Mouse (Mus musculus) bone marrow, adult 2 months (tissue): ENCODE results near the gene Cd3e. TPM values are rescaled to one million over a fixed set of nuclear protein-coding genes. Genes with fewer than 3 reads are reported as not detected.
A peak's percentile ranks its signal among the peaks of the same experiment; 100 is the strongest.

Experiments
- H3K27ac ChIP-seq: fragments of 200-500 bp; 2 replicates; pipeline ENCODE4 v1.5.1; 2012; ENCODE audit warnings: low read depth, mild to moderate bottlenecking, control low read depth, inconsistent platforms, low read length; ENCODE audit not compliant: control insufficient read depth, poor library complexity, insufficient read depth
- H3K4me1 ChIP-seq: fragments of 200-500 bp; 2 replicates; pipeline ENCODE4 v1.6.1; 2011; ENCODE audit warnings: low read length; ENCODE audit not compliant: control insufficient read depth, insufficient read depth
- H3K4me3 ChIP-seq: fragments of 200-500 bp; replicated peaks from 2 replicates; pipeline ENCODE3; 2011; ENCODE audit warnings: mild to moderate bottlenecking, low read depth, low read length, control low read depth; ENCODE audit not compliant: control insufficient read depth
- CTCF ChIP-seq: fragments of 200-500 bp; IDR thresholded peaks from 2 replicates; pipeline ENCODE4 v1.5.1; 2011; ENCODE audit warnings: low read length, control low read depth; ENCODE audit not compliant: control insufficient read depth, insufficient read depth
- POLR2A ChIP-seq: fragments of 200-500 bp; IDR thresholded peaks from 2 replicates; pipeline ENCODE4 v1.6.1; 2011; ENCODE audit warnings: low read depth, mild to moderate bottlenecking, control low read depth, low read length, borderline replicate concordance; ENCODE audit not compliant: control insufficient read depth
- WGBS: fragments of 180-500 bp; shearing (Covaris S2); methylation state at CpG from one replicate; pipeline ENCODE4 v1.1.7; 2018; 5-methylcytosine and 5-hydroxymethylcytosine counted together
- polyA plus RNA-seq: library from polyadenylated mRNA; stranded (reverse); fragments of >200 nt; gene quantifications from 2 replicates; pipeline ENCODE4 v1.2.4, GENCODE M21; 2011; ENCODE audit warnings: low replicate concordance; ENCODE audit not compliant: missing spikeins, insufficient read depth, insufficient read length

Cd3e gene
- polyA plus RNA-seq = 1.8 and 4.8 TPM in 2 replicates

DNA sequence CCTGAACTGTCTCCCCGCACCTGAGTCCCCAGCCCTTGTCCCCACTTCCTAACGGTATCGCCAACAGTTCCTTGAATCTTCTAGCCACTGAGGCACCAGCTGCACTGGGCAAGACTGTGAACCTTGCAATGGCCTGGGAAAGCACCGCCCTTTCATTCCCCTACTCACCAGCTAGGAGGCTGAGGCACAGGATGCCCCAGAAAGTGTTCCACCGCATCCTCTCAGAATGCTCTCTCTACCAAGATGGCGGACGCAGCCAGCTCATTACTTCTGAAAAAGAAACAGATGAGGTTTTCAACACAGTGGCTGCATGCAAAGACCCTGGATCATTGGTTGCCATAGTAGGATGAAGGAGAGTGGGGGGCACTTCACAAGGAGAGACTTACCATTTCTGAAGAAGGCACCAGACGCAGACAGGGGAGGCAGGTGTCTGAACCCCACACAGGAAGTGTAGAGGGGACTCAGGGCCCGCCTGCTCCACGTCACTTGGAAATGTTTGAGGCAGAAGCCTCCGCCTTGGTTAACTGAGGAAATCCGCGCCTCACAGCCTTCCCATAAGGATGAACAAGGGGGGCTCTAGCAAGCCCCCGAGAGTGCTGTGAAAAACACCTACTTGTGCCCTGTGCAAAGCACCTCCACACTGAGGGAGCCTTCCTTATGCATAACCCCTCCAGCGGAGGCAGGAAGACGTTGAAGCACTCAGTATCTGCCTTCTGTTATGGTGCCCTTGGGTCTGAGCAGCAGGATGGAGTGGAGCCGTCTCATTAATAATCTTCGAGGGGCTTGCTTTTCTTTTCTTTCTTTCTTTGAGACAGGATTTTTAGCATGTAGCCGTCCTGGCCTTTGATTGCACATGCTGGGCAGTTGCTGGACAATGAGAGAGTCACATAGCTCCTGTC, at the start of gene Cd3e:
TSS of gene Cd3e (minus strand) at position 448 of the 899 bp plus-strand sequence.
- TF ChIP-seq POLR2A = no peak
- TF ChIP-seq CTCF = no peak
- peak within 1 kb of the TSS; percentile 24 for H3K27ac ChIP-seq
- no peaks in the 10 kb centered on the region for H3K4me1 ChIP-seq
- H3K4me3 ChIP-seq = peak within 1 kb of the TSS; percentile 10
- 80% methylated on average over 19 of the region's 19 CpGs for WGBS

DNA sequence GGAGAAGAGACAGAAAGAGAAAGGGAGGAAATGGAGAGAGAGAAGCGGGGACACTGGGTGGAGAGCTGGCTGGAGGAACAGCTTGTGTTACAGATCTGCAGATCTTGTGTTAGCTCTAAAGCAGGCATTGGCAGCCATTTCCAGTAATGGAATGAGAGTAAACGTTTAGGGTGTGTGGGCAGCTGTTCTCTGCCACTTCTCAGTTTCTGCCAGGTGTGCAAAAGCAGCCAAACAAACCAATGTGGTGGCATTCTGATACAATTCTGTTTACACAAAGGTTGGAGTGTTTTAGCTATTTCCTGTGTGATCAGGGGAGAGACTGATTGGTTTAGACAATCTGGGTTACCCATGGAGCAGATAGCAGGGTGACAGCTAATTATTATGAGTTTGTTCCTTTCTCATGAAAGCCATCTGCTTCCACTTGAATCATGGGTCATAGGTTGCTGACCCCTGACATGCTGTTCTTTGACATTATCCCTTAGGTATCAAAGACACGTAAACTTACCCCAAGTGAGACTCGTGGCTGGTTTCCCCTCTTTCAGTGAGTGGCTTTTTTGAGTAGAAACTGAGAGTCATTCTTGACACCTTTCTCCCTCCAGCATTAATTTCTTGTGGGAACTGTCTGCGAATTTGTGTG, 49.0 kb upstream of the Cd3e start:
- Histone ChIP-seq H3K4me1 (peaks cover 4% of the 10 kb centered on the region), H3K4me3 (no peak overlapping the region), H3K27ac (no peak overlapping the region)
- WGBS = 43% methylated on average over 5 of the region's 5 CpGs
- no peak for TF ChIP-seq CTCF
- no peak for TF ChIP-seq POLR2A

DNA sequence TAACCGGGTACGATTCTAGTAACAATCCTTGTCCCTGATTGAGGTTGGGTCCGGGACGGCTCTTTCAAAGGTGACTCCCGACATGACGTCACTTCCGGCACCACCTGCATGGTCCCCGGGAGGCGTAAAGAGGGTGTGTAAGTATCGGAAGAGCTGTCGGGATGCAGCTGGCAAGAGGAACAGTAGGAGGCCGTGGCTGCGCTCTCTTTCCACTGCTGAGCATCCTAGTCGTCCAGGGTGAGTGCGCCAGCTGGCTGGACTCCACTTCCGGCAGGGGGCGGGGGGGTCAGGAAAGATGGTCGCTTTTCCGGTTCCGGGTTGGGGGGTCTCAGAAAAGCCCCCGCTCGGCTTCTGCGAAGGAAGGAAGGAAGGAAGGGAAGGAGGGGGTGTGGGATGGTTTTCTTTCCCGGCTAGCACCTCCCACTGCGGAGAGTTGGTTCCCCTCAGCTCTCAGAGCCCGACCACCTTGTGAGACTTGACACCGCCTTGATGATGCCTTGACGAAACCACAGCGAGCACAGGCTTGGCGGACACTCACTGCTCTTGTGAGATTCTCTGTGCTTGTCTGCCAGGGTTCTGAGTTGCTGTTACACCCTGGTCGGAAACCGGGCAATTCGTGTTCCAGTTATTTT, 45.8 kb upstream of the Cd3e start, which contains the start of gene Mpzl3:
TSS of gene Mpzl3 (plus strand) at position 105 of the 632 bp plus-strand sequence.
- Histone ChIP-seq H3K4me1 (no peaks in the 10 kb centered on the region; the same call in 1 of the 2 replicates), H3K27ac (peak within 1 kb of the TSS; percentile 62), H3K4me3 (peak within 1 kb of the TSS; percentile 68)
- WGBS = 1% methylated on average over 33 of the region's 33 CpGs
- TF ChIP-seq CTCF = no peak; the same call in 1 of the 2 replicates
- 0 out of 2 replicates have a peak, but pooled peaks have one; percentile 18 for TF ChIP-seq POLR2A

DNA sequence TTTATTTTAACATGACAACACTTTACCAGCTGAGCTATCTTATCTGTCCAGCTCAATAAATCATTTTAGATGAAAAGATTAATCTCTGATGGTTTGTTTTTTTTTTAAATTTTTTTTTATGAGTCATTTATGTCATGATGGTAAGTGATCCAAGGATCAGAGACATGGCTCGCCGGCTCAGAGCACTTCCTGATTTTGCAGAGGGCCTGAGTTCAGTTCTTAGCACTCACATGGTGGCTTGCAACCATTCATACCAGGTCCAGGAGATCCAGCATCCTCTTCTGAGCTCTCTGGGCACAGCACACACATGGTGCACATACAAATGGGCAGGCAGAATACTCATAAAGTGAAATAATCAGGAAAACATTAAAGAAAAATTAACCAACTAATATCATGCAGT, 40.9 kb upstream of the Cd3e start:
- 70% methylated on average over 2 of the region's 2 CpGs for WGBS
- Histone ChIP-seq H3K4me3 (no peak overlapping the region), H3K4me1 (no peaks in the 10 kb centered on the region; the same call in 1 of the 2 replicates), H3K27ac (no peak overlapping the region)
- TF ChIP-seq POLR2A (no peak), CTCF (no peak)

DNA sequence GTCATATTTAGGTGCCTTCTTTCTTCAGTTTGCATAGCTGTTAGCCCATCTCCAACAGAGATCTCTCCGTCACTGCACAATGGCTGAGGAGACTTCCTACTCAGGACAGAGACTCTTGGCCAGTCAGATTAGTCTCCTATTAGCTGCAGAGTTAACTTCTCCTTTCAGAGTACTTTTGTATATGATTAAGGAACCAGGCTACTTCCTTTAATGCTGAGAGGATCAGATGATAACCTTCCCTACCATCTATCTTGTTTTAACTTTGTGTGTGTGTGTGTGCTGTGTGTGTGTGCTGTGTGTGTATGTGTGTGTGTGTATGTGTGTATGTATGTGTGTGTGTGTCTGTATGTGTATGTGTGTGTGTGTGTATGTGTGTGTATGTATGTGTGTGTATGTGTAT, 40.3 kb upstream of the Cd3e start:
- 5% methylated on average over 1 of the region's 1 CpGs for WGBS
- Histone ChIP-seq H3K27ac (peak overlapping the region; percentile 51; the same call in 1 of the 2 replicates), H3K4me3 (no peak overlapping the region), H3K4me1 (no peaks in the 10 kb centered on the region; the same call in 1 of the 2 replicates)
- no peak for TF ChIP-seq CTCF
- no peak for TF ChIP-seq POLR2A

DNA sequence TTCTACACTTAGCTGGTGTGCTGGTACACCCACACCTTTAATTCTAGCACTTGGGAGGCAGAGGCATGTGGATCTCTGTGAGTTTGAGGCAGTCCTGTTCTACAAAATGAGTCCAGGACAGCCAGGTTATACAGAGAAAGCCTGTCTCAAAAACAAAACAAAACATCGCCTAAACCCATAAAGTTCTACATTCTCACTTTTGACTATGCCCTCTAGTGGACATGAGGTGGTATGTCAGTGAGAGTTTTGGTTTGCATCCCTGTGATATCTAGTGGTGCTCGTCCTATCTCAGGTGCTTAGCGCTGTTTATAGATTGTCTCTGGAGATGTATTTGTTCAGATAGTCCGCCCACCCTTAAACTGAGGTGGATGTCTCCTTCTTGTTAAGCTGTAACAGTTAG, 39.1 kb upstream of the Cd3e start:
- Histone ChIP-seq H3K4me1 (no peaks in the 10 kb centered on the region; the same call in 1 of the 2 replicates), H3K27ac (no peak overlapping the region), H3K4me3 (no peak overlapping the region)
- WGBS = 15% methylated on average over 4 of the region's 4 CpGs
- TF ChIP-seq CTCF = peak; percentile 39
- no peak for TF ChIP-seq POLR2A

DNA sequence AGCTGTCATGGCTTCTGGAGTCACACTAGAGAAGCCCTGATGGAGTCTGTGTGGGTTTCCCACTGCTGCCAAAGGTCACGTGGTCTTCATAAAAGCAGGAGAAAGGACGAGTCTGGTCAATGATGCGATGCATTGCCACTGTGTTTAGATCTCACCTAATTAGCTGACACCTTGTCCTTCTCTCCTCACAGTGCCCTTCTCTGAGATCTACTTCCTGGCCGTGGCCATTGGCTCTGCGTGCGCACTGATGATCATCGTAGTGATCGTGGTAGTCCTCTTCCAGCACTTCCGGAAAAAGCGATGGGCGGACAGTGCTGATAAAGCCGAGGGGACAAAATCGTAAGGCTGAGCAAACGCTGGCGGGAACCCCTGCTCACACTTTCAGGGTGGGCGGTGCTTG, 37.5 kb upstream of the Cd3e start:
- no peak overlapping the region for H3K4me3 ChIP-seq
- no peak overlapping the region for H3K27ac ChIP-seq
- no peaks in the 10 kb centered on the region; the same call in 1 of the 2 replicates for H3K4me1 ChIP-seq
- TF ChIP-seq POLR2A (no peak), CTCF (no peak)
- 78% methylated on average over 16 of the region's 16 CpGs for whole genome bisulfite sequencing

DNA sequence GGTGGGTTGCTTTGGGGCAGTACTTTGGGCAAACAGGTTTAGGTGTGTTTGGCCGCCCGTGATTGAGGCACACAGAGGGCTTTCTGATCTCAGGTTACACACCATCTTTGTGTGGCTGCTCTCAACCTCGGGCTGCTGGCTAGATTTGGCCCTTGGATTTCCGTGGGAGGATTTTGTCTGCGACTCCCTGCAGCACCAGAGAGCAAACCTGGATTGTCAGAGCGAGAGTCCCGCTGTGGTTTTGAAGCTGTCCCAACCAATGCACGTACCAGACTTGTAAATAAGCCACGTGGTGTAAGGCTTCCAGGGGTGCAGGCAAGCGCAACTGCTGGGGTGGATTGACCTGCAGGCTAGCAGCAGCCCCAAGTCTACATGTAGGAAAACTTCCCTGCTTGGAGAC, 33.5 kb upstream of the Cd3e start:
- 3% methylated on average over 10 of the region's 10 CpGs for WGBS
- H3K4me1 ChIP-seq = no peaks in the 10 kb centered on the region
- no peak overlapping the region for H3K4me3 ChIP-seq
- TF ChIP-seq POLR2A = no peak
- TF ChIP-seq CTCF = no peak
- no peak overlapping the region for H3K27ac ChIP-seq
